Mouse (Mus musculus) neural tube, postnatal 0 days (tissue): ENCODE data around the gene Ube2dnl2. TPM values are rescaled to one million over a fixed set of nuclear protein-coding genes. Genes with fewer than 3 reads are reported as not detected.

Source experiments
- polyA plus RNA-seq: library from polyadenylated mRNA; unstranded; fragments of >200 nt; fragmentation: Nextera tagmentation; extraction: Ambion mirVana; gene quantifications from 2 replicates; pipeline ENCODE4 v1.2.1, GENCODE M21; 2015

Ube2dnl2 gene
- not detected in 2 replicates for polyA plus RNA-seq

DNA sequence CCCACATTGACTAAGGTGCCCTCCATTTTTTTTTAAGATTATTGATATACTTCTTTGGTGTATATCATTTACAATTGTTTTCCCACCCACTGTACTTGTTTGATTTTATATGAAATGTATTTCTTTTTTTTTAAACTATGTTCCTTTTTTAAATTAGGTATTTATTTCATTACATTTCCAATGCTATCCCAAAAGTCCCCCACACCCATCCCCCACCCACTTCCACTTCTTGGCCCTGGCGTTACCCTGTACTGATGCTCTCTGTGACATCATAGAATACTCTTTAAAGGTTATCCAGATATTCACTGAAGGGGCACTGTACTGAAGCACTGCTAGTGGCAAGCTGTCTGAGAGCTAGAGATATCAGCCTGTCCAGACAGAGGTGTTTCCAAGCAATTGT lies at the start of gene Ube2dnl2:
Gene Ube2dnl2 (plus strand): TSS at position 301 of the 400 bp plus-strand sequence.

GRCm38 (mm10) chrX:114904712-114905111 lies 2.7 kb upstream of the Ube2dnl2 start, which contains the start of gene Ube2dnl1:
Gene Ube2dnl1 (plus strand): TSS chrX:114905012.

Other genes starting within 250 kb of the Ube2dnl2 start
- gene Ube2dnl1, start 2.6 kb upstream of the Ube2dnl2 start, polyA plus RNA-seq: not detected in 2 replicates